Mouse (Mus musculus) liver, embryonic 12.5 days (tissue): Measurements from ENCODE around the gene Arhgef15. TPM values are rescaled to one million over a fixed set of nuclear protein-coding genes. Genes with fewer than 3 reads are reported as not detected.

Experiments used
- ATAC-seq: fragments of 200-750 bp; cut with Nextera tagmentation; 2 replicates; pipeline ENCODE4 v1.8.0; 2017; ENCODE audit warnings: moderate number of reproducible peaks, mild to moderate bottlenecking, moderate library complexity
- H3K27ac ChIP-seq: fragments of 300-500 bp; sonication (generic); 2 replicates; pipeline ENCODE4 v1.5.1; 2016; ENCODE audit warnings: mild to moderate bottlenecking
- H3K27me3 ChIP-seq: fragments of 300-500 bp; sonication (generic); replicated peaks from 2 replicates; pipeline ENCODE4 v1.6.1; 2016; ENCODE audit warnings: mild to moderate bottlenecking, moderate library complexity
- H3K36me3 ChIP-seq: fragments of 300-500 bp; sonication (generic); 2 replicates; pipeline ENCODE4 v1.6.1; 2016; ENCODE audit warnings: mild to moderate bottlenecking, moderate library complexity
- H3K4me1 ChIP-seq: fragments of 300-500 bp; sonication (generic); 2 replicates; pipeline ENCODE4 v1.6.1; 2016
- H3K4me2 ChIP-seq: fragments of 300-500 bp; sonication (generic); 2 replicates; pipeline ENCODE4 v1.6.1; 2016; ENCODE audit warnings: mild to moderate bottlenecking, moderate library complexity
- H3K4me3 ChIP-seq: fragments of 300-500 bp; sonication (generic); 2 replicates; pipeline ENCODE4 v1.5.1; 2016; ENCODE audit warnings: mild to moderate bottlenecking, moderate library complexity
- H3K9ac ChIP-seq: fragments of 300-500 bp; sonication (generic); 2 replicates; pipeline ENCODE4 v1.6.1; 2016; ENCODE audit warnings: mild to moderate bottlenecking, moderate library complexity
- H3K9me3 ChIP-seq: fragments of 300-500 bp; sonication (generic); replicated peaks from 2 replicates; pipeline ENCODE4 v1.6.1; 2016; ENCODE audit warnings: mild to moderate bottlenecking, moderate library complexity
- WGBS: fragments of 180-500 bp; shearing (Covaris S2); methylation state at CpG from one replicate; pipeline ENCODE4 v1.1.7; 2016; ENCODE audit not compliant: insufficient replicate concordance; 5-methylcytosine and 5-hydroxymethylcytosine counted together
- polyA plus RNA-seq: library from polyadenylated mRNA; unstranded; fragments of >200 nt; fragmentation: Nextera tagmentation; extraction: Ambion mirVana; gene quantifications from 2 replicates; pipeline ENCODE4 v1.2.1, GENCODE M21; 2016

Gene Arhgef15
- polyA plus RNA-seq, 1 experiment from 2014 or later: 3.0 TPM

DNA sequence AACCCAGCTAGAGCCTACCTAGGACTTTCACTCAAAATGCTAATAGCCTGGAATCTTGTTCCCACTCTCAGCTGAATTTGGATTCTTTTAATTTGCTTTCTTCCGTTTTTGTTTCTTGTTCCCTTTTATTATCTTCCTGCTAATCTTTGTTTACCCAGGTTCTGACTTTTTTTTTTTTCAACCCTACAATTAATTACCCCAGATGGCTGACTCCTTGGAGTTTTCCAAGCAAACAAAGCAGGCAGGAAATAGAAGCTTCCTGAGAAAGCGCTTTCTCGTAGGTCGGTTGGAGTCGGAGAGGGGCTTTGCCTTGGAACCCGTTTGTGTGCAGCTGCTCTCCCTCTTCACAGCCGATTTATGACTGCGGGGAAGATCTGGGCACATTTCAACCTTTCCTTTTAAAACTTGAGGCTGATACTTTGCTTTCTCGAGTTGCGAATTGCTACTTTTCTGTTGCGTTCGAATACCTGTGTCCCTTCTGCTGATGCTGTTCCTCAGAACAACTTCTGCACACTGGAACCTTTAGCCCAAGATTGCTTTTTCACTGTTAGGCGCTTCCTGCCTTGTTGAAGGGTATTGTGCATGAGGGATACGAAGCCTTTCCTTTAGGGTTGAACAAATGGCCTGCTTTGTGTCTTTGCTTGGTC lies 45.6 kb downstream of the Arhgef15 start:
- WGBS: 30% methylated on average over 14 of the region's 14 CpGs
- no peak for ATAC-seq
- H3K9me3 ChIP-seq: 0 out of 2 replicates have a peak, but pooled peaks cover 4% of the 10 kb centered on the region
- H3K27me3 ChIP-seq: peaks cover 29% of the 10 kb centered on the region
- H3K27ac ChIP-seq: no peak overlapping the region
- peaks cover 9% of the 10 kb centered on the region for H3K36me3 ChIP-seq
- no peak overlapping the region for H3K4me2 ChIP-seq
- H3K9ac ChIP-seq: no peak overlapping the region
- H3K4me3 ChIP-seq: no peak overlapping the region
- H3K4me1 ChIP-seq: 0 out of 2 replicates have a peak, but pooled peaks cover 4% of the 10 kb centered on the region

DNA sequence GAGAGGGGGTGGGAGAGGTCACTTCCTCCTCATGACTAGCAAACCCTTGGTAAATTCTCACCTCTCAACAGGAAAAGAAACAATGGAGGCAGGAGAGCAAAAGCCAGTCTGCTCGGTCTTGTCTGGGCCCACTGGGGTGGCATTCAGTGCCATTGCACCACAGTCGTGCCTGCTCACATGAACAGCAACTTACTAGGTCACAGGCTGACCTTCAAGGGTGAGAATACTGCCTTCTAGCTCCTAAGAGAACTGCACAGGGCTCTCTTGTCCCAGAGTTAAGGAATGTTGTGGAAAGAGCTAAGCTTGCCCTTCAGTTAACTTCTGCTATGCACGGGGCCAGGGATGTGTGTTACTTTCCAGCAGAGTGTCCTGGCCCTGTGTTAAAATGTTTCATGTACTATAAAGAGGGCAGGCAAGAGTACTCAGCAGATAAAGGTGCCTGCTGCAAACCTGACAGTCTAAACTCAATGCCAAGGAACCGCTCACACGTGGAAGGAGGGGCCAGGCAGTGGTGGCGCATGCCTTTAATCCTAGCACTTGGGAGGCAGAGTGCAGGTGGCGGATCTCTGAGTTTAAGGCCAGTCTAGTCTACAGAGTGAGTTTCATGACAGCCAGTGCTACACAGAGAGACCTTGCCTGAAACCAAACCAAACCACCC lies 48.3 kb downstream of the Arhgef15 start:
- Histone ChIP-seq H3K9ac (no peak overlapping the region), H3K27me3 (peaks cover 26% of the 10 kb centered on the region), H3K36me3 (peaks cover 35% of the 10 kb centered on the region), H3K27ac (no peak overlapping the region), H3K4me3 (no peak overlapping the region), H3K4me1 (0 out of 2 replicates have a peak, but pooled peaks cover 4% of the 10 kb centered on the region), H3K9me3 (0 out of 2 replicates have a peak, but pooled peaks cover 4% of the 10 kb centered on the region), H3K4me2 (no peak overlapping the region)
- 58% methylated on average over 7 of the region's 7 CpGs for WGBS
- ATAC-seq: no peak

DNA sequence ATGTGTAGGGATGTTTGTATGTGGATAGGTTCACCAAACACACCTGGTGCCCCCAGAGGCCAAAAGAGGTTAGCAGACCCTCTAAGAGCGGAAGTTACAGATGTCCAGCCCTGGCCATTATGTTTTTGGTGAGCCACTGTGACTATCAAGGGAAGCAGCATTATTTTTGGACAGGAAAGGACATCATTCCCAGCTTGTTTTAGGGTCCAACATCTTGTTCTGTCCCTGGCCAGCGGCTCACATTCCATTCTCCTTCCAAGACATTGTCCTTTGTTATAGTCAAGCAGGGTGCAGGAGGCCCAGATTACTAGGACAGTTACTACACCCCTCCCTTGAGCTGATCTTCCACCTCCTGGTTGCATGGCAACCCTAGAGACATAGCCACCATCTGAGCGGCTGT lies 50.0 kb downstream of the Arhgef15 start:
- Histone ChIP-seq H3K9me3 (no peaks in the 10 kb centered on the region), H3K4me2 (no peak overlapping the region), H3K27me3 (peaks cover 14% of the 10 kb centered on the region), H3K36me3 (peaks cover 53% of the 10 kb centered on the region), H3K27ac (0 out of 2 replicates have a peak overlapping the region, but pooled peaks have one; percentile 6), H3K4me1 (peaks cover 21% of the 10 kb centered on the region), H3K9ac (0 out of 2 replicates have a peak overlapping the region, but pooled peaks have one; percentile 27), H3K4me3 (no peak overlapping the region)
- ATAC-seq: no peak
- WGBS: 74% methylated on average over 3 of the region's 3 CpGs

DNA sequence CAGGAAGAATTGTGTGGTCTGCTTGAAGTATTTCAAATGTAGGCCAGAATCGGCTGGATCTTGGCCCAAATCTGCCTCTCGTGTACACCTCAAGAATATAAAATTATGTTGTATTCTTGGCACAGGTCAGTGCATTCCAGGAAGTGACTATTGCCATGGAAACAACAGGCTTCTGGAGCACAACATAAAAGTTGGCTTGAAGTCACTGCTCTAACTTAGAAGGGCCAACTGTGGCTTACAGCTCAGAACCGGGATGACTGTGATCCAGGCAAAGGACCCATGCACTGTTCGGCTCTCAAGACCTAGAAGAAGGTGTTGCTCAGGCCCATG lies 50.9 kb downstream of the Arhgef15 start:
- Histone ChIP-seq H3K9me3 (no peaks in the 10 kb centered on the region), H3K4me3 (no peak overlapping the region), H3K27me3 (peaks cover 6% of the 10 kb centered on the region; the same call in 1 of the 2 replicates), H3K27ac (no peak overlapping the region), H3K9ac (no peak overlapping the region), H3K4me2 (no peak overlapping the region), H3K36me3 (peaks cover 53% of the 10 kb centered on the region), H3K4me1 (peaks cover 21% of the 10 kb centered on the region)
- WGBS: 73% methylated on average over 4 of the region's 4 CpGs
- no peak for ATAC-seq

DNA sequence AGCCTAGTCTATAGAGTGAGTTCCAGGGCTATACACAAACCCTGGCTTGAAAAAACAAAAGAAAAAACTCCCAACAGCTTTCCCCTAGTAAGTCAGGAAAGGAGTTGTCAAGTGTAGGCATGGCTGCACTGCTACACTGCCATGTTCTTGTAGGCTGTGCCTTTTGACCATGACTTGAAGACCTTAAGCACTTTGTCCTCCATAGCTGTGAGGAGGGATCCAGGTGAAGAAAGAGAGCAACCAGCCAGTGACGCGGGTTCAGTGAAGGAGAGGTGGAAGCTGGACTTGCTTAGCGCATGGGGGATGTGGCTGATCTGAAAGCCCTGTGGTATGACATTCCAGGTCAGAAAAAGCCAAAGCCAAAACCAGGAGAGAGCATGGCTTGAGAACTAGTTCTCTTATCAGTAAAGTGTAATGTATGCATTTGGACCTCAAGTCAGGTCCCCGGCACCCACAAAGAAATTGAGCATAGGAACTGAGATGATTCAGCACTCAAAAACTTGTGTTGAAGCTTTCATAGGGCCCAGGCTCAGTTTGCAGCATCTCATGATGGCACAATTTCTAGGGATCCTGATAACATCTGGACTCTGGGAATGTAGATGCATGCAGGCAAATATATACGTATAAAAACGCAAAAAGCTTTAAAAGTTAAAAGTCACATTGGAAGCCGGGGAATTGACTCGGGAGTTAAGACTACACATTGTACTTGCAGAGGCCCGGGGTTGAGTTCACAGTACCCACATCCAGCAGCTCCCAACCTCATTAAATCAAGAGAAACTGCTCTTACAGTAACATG lies 51.4 kb downstream of the Arhgef15 start:
- H3K9ac ChIP-seq: no peak overlapping the region
- H3K4me1 ChIP-seq: peaks cover 25% of the 10 kb centered on the region
- H3K9me3 ChIP-seq: no peaks in the 10 kb centered on the region
- no peak overlapping the region for H3K27ac ChIP-seq
- peaks cover 53% of the 10 kb centered on the region for H3K36me3 ChIP-seq
- 79% methylated on average over 9 of the region's 9 CpGs for WGBS
- H3K4me3 ChIP-seq: no peak overlapping the region
- no peaks in the 10 kb centered on the region for H3K27me3 ChIP-seq
- ATAC-seq: no peak
- H3K4me2 ChIP-seq: no peak overlapping the region

DNA sequence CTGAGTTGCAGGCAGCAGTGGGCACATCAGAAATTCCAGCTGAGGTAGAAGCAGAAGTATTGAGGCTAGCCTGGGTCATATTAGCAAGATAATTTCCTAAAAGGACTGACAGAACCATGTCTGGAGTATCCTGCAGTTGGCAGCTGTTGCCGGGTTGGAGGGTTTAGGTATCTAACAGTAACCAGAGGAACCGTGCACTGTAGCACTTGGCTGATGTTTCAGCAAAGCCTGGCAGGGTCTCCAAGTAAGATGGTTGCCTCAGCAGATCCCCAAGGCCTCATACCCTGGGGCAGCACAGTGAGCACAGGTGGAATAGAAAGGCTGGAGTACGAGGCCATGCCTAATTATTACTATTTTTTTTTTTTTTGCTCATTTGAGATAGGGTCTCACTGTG lies 52.1 kb downstream of the Arhgef15 start:
- H3K4me1 ChIP-seq: peaks cover 29% of the 10 kb centered on the region
- no peak overlapping the region for H3K4me3 ChIP-seq
- peaks cover 53% of the 10 kb centered on the region for H3K36me3 ChIP-seq
- ATAC-seq: no peak
- no peak overlapping the region for H3K9ac ChIP-seq
- H3K27ac ChIP-seq: no peak overlapping the region; the same call in 1 of the 2 replicates
- no peaks in the 10 kb centered on the region for H3K27me3 ChIP-seq
- no peaks in the 10 kb centered on the region for H3K9me3 ChIP-seq
- H3K4me2 ChIP-seq: no peak overlapping the region
- WGBS: 78% methylated on average over 3 of the region's 3 CpGs

DNA sequence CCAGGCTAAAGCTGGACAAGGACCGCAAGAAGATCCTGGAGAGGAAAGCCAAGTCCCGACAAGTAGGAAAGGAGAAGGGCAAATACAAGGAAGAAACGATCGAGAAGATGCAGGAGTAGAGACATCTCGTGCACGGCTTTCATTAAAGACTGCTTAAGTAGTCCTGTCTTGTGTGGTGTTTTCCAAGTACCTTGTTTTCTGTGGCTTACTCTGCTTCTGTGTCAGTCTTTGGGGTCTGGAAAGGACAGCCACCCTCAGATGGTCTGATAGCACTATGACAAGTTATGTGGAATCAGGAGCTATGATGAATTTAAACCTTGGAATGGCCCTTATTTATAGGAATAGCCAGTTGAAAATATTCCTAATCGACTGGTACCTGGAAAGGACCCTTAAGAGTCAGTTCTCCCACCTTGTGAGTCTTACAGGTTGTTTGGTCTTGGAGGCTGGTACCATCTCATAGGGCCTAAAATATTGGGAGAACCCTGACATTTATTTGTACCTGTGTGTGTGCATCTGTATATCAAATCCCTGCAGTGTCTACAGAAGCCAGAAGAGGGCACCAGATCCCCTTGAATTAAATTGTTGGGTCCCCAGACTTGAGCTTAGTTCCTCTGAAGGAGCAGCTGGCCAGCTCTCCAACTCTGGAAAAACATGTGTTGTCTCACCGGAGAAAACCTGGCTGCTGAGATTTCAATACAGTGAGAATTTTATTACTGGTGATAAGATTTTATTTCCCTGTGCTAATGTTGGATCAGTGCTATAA lies 52.7 kb downstream of the Arhgef15 start:
- 86% methylated on average over 8 of the region's 8 CpGs for WGBS

DNA sequence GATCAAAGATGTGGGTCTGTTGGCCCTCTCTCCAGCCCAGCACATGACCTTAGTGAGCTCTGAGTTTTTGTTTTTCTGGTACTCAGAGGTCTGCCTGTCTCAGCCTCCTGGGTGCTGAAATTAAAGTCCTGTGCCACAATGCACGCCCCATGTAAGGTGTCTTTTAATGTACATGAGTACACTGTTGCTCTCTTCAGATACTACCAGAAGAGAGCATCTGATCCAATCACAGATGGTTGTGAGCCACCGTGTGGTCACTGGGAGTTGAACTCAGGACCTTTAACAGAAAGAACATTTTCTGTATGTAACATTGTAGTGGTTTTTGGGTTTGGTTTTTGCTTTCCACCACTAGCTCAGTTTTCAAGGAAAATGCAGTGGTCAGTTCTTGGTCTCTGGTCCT lies 53.5 kb downstream of the Arhgef15 start:
- 75% methylated on average over 2 of the region's 2 CpGs for WGBS
- no peak overlapping the region for H3K4me3 ChIP-seq
- peak overlapping the region; percentile 90 for H3K27ac ChIP-seq
- H3K4me2 ChIP-seq: peak overlapping the region; percentile 88; the same call in 1 of the 2 replicates
- ATAC-seq: no peak
- peaks cover 42% of the 10 kb centered on the region for H3K4me1 ChIP-seq
- peak overlapping the region; percentile 15; the same call in 1 of the 2 replicates for H3K9ac ChIP-seq
- H3K27me3 ChIP-seq: no peaks in the 10 kb centered on the region
- H3K9me3 ChIP-seq: no peaks in the 10 kb centered on the region
- peaks cover 53% of the 10 kb centered on the region for H3K36me3 ChIP-seq

More for the DNA sequence above, 52.7 kb downstream of the Arhgef15 start:
- ATAC-seq: no peak
- H3K4me3 ChIP-seq: no peak overlapping the region
- no peak overlapping the region for H3K9ac ChIP-seq
- H3K27ac ChIP-seq: no peak overlapping the region; the same call in 1 of the 2 replicates
- no peaks in the 10 kb centered on the region for H3K27me3 ChIP-seq
- peaks cover 53% of the 10 kb centered on the region for H3K36me3 ChIP-seq
- peaks cover 34% of the 10 kb centered on the region for H3K4me1 ChIP-seq
- H3K9me3 ChIP-seq: no peaks in the 10 kb centered on the region
- no peak overlapping the region for H3K4me2 ChIP-seq

DNA sequence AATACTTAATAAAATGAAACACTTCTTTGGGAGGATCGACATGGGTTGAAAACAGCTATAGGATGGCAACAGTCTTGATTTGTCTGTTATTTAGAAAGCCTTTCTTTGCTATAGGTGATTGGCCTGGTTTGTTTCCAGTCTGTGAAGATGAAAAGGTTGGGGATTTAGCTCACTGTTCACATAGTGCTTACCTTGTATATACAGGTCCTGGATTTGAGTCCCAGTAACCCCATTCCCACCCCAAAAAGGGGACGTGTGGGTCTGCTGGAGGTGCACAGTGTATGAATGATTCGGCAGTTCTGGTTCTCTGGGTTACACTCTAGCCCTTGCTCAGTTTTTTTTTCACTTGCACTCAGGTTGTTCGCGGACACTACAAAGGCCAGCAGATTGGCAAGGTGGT lies 54.5 kb downstream of the Arhgef15 start:
- peak overlapping the region; percentile 90 for H3K27ac ChIP-seq
- peak overlapping the region; percentile 88 for H3K4me2 ChIP-seq
- peak overlapping the region; percentile 96 for H3K4me3 ChIP-seq
- no peaks in the 10 kb centered on the region for H3K27me3 ChIP-seq
- ATAC-seq: no peak
- no peaks in the 10 kb centered on the region for H3K9me3 ChIP-seq
- H3K4me1 ChIP-seq: peaks cover 52% of the 10 kb centered on the region
- WGBS: 58% methylated on average over 5 of the region's 5 CpGs
- peak overlapping the region; percentile 96 for H3K9ac ChIP-seq
- peaks cover 53% of the 10 kb centered on the region for H3K36me3 ChIP-seq

DNA sequence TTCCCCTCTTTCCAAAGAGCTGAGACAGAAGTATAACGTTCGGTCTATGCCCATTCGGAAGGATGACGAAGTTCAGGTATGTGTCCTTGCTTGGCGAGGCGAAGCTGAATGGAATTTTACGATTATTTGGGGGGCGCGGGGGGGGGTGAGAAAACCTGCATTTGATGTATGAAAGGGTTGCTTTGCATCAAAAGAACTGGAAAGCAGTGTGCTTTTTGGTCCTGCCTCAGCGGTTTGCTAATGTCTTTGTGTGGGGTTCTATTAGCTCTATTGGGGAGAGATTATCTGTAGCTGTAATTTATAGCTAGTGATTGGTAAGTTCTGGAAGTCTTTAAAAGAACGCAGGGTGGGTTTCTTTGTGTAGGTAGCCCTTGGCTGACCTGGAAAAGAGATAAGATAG lies 54.9 kb downstream of the Arhgef15 start:
- Histone ChIP-seq H3K36me3 (peaks cover 52% of the 10 kb centered on the region), H3K4me1 (peaks cover 53% of the 10 kb centered on the region), H3K9me3 (no peaks in the 10 kb centered on the region), H3K27me3 (no peaks in the 10 kb centered on the region), H3K4me3 (peak overlapping the region; percentile 96), H3K9ac (peak overlapping the region; percentile 96), H3K27ac (peak overlapping the region; percentile 90), H3K4me2 (peak overlapping the region; percentile 88)
- ATAC-seq: no peak
- WGBS: 2% methylated on average over 11 of the region's 11 CpGs

DNA sequence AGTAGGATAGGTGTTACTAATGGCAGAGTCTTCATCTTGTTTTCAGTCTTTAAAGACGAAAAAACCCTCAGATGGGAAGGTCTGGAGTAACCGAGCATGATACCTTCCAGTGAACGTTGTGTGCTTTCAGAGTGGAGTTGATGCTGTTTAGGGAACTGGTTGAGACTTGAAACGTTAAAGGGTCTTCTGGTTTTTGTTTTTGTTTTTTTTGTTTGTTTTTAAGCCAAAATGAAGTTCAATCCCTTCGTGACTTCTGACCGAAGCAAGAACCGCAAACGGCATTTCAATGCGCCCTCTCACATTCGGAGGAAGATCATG lies 55.3 kb downstream of the Arhgef15 start:
- Histone ChIP-seq H3K9me3 (no peaks in the 10 kb centered on the region), H3K9ac (peak overlapping the region; percentile 96), H3K4me1 (peaks cover 56% of the 10 kb centered on the region), H3K27me3 (no peaks in the 10 kb centered on the region), H3K27ac (peak overlapping the region; percentile 90), H3K4me3 (peak overlapping the region; percentile 96), H3K4me2 (peak overlapping the region; percentile 88), H3K36me3 (peaks cover 48% of the 10 kb centered on the region)
- ATAC-seq: no peak
- WGBS: under 1% methylated on average over 10 of the region's 10 CpGs
